Mouse (Mus musculus): ENCODE data around the gene Sqor. TPM values are rescaled to one million over a fixed set of nuclear protein-coding genes. Genes with fewer than 3 reads are reported as not detected.

The Sqor gene
- total RNA-seq (2014; fragmentation: Nextera tagmentation) (22.7 and 29.0 TPM in 2 replicates), total RNA-seq (2017) (26.4 and 36.6 TPM in 2 replicates)

GRCm38 (mm10) chr2:122765071-122765793 is at the start of gene Sqor:
Sqor (plus strand) TSS chr2:122765237.
- peak; percentile 91 for ATAC-seq (replicated peaks; ENCODE audit: poor library complexity, severe bottlenecking)

DNA sequence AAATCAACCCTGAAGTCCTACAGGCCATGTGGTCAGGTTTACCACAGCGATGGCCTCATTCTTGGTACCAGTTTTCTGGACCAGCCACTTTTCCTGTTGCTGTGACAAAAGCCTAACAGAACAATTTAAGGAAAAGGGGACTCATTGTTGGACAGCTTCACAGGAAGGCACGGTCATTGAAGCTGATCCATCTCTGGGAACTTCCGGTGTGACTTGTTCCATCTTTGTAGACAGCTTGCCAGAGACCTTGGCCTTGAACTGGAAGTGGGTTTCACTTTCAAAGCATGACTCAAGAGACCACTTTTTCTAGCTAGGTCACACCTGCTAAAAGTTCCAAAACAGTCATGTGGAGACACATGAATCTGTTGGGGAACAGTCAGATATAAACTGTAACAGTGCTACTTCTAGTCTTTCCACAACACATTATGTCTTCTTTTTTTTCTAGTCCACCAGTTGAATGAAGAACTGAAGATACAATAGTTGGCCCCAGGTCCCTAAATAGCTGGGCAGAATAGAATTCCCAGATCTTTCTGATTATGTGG is 48.7 kb upstream of the Sqor start:
- no peak for ATAC-seq (replicated peaks; ENCODE audit: poor library complexity, severe bottlenecking)

DNA sequence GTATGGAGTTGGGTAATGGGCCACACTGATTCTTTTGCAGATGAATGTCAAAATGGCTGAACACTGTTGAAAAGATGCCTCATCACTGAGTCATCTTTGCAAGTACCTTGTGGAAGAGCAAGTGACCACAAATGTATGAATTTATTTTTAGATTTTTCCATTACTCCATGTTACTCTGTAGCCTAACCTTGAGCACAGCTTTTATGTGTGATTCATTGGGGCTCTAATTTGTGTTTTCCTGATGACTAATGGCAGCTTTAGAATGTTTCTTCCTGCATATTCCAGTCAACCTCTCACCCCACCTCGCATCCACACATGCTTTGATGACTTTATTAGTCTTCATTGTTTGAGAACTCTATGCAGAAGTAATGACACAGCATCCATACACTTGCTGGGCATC is 45.8 kb upstream of the Sqor start:
- no peak for ATAC-seq (replicated peaks; ENCODE audit: poor library complexity, severe bottlenecking)

DNA sequence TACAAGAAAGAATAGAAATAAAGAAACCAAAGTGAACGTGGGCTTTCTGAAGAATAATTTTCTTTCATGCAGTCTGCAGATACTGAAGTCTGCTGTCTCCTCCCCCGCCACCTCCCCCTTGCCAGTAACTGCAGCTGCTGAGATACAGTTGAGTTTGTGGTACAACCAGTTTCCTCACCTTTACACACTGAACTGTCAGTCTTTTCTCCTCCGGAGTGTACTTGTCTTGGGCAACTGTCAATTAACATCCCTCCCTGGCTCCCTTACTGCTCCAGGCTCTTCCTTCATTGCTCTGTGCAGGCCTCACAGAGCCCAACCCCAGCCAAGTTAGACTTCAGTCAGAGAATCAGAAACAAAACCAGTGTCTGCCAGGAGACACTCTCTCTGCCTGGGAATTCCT is 44.5 kb upstream of the Sqor start:
- ATAC-seq (replicated peaks; ENCODE audit: poor library complexity, severe bottlenecking): 0 out of 2 replicates have a peak, but pooled peaks have one; percentile 5

DNA sequence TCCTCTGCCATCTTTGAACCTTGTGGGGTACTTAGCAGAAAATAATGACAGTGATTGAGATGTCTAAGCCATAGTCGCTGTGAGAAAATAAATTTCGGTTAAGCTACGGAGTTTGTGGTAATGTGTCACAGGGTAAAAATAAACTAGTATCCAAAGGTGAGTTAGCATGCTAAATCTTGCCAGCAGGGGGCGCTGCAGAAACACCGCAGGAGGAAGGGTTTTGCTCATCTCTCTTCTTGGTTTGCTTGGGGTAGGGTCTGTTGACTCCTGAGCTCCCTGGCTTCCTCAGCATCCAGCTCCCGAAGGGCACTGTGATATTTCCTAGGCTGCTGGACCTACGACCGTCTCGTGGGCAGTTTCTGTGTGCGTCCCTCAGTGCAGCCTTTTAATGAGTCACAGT is 39.4 kb upstream of the Sqor start:
- ATAC-seq (replicated peaks; ENCODE audit: poor library complexity, severe bottlenecking): peak; percentile 76

DNA sequence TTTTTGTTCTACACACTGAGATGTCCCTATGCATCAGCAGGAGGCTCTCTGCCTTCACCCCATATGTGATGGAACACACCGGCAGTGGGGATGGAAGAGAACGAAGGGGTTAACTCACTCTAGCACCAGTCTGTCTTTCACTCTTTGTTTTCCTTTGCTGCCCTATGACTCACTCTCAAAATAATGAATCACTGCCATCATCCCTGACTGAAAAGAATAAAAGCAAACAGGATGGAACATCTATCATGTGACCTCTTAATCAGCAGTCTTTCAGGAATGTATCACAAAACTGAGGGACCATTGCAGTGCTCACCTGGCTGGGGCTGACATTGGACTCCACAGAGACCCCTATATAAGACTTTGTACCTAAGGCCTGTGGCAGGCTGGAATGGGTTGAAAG is 33.6 kb upstream of the Sqor start:
- ATAC-seq (replicated peaks; ENCODE audit: poor library complexity, severe bottlenecking): no peak

- peak; percentile 88 for ATAC-seq (replicated peaks; ENCODE audit: poor library complexity, severe bottlenecking)
These were observed 26.9 kb upstream of the Sqor start, which contains the start of gene Bloc1s6 for GRCm38 (mm10) chr2:122737894-122738830. Bloc1s6 (plus strand) TSS chr2:122738503.

DNA sequence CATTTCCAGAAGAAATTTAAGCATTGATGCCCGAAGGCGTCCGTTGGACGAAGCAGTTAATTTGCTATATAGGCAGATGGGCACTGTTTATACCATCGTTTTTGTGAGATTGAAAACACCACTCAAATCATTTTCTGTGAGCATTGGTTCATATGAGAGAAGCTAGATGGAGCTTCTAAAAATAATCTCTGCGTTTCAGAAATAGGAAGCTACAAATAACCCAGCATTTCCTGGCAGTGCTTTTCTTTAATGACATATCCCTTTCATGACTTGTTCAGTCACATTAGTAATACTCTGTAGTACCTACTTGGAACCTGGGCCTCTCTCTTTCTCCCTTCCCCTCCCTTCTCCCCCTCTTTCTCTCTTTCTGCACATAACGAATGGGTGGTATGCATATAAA is 26.0 kb upstream of the Sqor start:
- no peak for ATAC-seq (replicated peaks; ENCODE audit: poor library complexity, severe bottlenecking)

- ATAC-seq (replicated peaks; ENCODE audit: poor library complexity, severe bottlenecking): no peak
These were observed 18.6 kb upstream of the Sqor start for GRCm38 (mm10) chr2:122746461-122746860.

GRCm38 (mm10) chr2:122753739-122754343 is 11.2 kb upstream of the Sqor start:
- peak; percentile 98 for ATAC-seq (replicated peaks; ENCODE audit: poor library complexity, severe bottlenecking)

DNA sequence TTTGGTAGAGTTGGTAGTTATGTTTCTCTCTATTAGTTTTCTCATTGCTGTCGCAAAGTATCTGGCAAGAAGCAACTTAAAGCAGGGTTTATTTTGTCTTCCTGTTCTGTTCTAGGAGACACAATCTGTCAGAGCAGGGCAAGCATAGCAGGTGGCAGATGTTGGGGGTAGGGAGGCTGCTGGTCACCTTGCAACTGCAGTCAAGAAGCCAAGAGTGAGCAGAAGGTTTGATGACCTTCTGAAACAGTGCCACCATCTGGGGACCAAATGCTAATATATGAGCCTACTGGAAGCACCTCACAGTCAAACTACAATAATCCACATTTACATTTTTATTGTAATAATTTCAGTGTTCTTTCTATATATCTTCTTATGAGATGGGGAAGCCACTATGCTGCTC is 5.2 kb upstream of the Sqor start:
- ATAC-seq (replicated peaks; ENCODE audit: poor library complexity, severe bottlenecking): no peak

DNA sequence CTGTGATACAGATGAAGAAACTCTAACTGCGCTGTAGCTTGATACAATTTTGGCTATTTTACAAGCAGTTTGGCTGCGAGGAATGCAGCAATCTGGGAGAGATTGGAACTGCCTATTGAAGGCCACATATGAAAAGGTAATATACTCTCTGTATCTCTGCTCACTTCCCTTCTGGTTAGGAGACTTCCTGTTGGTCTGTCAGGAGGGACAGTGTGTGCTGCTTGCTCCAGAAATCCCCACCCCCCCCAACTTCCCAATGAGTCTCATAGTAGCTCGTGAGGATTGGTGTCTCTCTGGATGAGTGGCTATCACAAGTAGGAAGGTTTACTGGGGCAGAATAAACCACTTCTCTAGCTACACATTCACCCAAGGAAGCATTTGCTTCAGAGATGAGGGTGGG is 2.0 kb upstream of the Sqor start:
- peak; percentile 59 for ATAC-seq (replicated peaks; ENCODE audit: poor library complexity, severe bottlenecking)

GRCm38 (mm10) chr2:122764526-122764925 is 511 bp upstream of the Sqor start:
- ATAC-seq (replicated peaks; ENCODE audit: poor library complexity, severe bottlenecking): no peak

GRCm38 (mm10) chr2:122765794-122766145 is 733 bp downstream of the Sqor start:
- no peak for ATAC-seq (replicated peaks; ENCODE audit: poor library complexity, severe bottlenecking)

- ATAC-seq (replicated peaks; ENCODE audit: poor library complexity, severe bottlenecking): peak; percentile 99
These were observed 6.0 kb downstream of the Sqor start for GRCm38 (mm10) chr2:122771002-122771401.

DNA sequence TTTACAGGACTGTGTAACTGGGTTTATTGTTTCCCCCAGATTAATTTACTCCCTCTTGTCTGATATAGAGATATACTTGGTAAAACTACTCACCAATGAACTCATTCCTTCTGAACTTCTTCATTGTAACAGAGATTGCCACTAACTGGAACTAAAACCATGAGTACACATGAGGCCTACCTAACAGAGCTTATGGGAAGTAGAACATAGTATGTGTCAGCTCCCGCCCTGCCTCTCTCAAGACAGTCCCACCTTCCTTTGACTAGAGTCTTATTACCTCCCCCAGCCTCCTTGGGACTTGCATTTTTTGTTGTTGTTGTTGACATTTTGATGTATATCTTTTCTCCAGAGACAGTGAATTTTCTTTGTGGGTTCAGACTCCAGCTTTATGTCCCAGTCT is 7.9 kb downstream of the Sqor start:
- no peak for ATAC-seq (replicated peaks; ENCODE audit: poor library complexity, severe bottlenecking)

DNA sequence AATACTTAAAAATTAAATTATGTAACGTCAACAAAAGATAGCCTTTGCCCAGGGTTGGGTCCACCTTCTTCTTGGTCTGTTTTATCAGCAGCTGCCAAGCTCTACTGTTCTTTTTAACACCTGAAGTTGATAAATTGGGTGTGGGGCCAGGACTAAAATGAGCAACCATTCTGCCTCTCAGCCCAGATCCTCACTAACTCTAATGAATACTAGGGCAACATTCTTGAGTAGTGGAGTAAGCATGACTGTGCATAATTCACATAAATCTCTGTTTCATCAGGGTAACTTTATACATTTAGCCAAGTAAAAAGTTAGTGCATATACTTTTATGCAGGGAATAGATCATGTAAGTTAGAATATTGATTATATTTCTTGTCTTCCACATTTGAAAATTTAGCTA is 10.5 kb downstream of the Sqor start:
- ATAC-seq (replicated peaks; ENCODE audit: poor library complexity, severe bottlenecking): no peak

DNA sequence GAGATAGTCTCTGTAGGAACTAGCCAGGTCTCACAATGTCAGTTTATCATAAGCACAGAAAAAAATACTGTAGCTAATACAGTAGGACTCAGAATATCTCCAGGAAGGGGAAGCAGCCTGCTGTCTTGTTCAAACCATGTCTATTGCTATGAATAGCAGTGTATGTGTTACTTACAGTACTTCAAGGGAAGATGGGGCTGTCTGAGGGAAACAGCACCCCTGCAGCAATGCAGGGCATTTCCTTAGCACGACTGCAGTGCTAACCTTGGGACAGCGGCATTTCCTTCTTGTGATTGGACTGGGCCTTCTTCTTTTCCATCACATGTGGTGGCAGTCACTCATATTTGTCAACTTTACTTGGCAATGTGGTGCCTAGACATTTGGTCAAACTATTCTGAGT is 11.8 kb downstream of the Sqor start:
- peak; percentile 24; the same call in 1 of the 2 replicates for ATAC-seq (replicated peaks; ENCODE audit: poor library complexity, severe bottlenecking)

GRCm38 (mm10) chr2:122779967-122780366 is 14.9 kb downstream of the Sqor start:
- ATAC-seq (replicated peaks; ENCODE audit: poor library complexity, severe bottlenecking): peak; percentile 39; the same call in 1 of the 2 replicates

GRCm38 (mm10) chr2:122780447-122780846 is 15.4 kb downstream of the Sqor start:
- ATAC-seq (replicated peaks; ENCODE audit: poor library complexity, severe bottlenecking): peak; percentile 76
